Mouse (Mus musculus): ENCODE data around the gene Trmt5. TPM values are rescaled to one million over a fixed set of nuclear protein-coding genes. Genes with fewer than 3 reads are reported as not detected.

Trmt5 gene
- polyA plus RNA-seq, 1 experiment, result 2.3 TPM

DNA sequence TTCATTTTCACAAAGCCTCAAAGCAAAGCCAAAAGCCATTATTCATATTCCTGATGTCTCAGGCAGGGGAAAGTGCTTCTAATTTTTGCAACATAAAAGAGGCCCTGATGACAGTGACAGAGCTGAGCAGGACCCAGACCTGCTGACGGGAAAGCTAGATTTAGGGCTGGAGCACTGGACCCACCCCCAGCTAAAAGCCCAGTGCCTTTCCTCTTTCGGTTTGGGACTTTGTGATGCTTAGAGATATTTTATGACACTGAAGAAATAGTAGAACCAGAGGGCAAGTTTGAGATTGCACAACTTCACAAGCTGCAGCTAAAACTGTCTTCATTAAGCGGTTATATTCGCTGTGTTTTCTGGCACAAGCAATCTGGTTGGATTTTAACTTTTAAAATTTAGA lies 18.1 kb upstream of the Trmt5 start:
- no peak for DNase-seq (ENCODE audit: low read depth in 1 of 2, low spot score in 2 of 2)
- H3K27me3 ChIP-seq (ENCODE audit: control insufficient read depth, insufficient read depth, low read length), result no peaks in the 10 kb centered on the region
- 75% methylated on average over 4 of the region's 4 CpGs for WGBS
- H3K4me1 ChIP-seq (ENCODE audit: control insufficient read depth, insufficient read depth, insufficient read length), result no peaks in the 10 kb centered on the region
- H3K4me3 ChIP-seq (ENCODE audit: extremely low read depth, insufficient read depth, insufficient read length), result no peak overlapping the region
- H3K36me3 ChIP-seq (ENCODE audit: control insufficient read depth, insufficient read depth, low read length), result no peaks in the 10 kb centered on the region
- H3K27ac ChIP-seq (ENCODE audit: insufficient read depth, low read length), result no peak overlapping the region
- no peak for TF ChIP-seq CTCF (IDR thresholded peaks at IDR 0.05; ENCODE audit: extremely low read depth, insufficient read depth, insufficient read length, insufficient replicate concordance)
- TF ChIP-seq POLR2A (IDR thresholded peaks at IDR 0.05; ENCODE audit: low read depth, low read length), result no peak

DNA sequence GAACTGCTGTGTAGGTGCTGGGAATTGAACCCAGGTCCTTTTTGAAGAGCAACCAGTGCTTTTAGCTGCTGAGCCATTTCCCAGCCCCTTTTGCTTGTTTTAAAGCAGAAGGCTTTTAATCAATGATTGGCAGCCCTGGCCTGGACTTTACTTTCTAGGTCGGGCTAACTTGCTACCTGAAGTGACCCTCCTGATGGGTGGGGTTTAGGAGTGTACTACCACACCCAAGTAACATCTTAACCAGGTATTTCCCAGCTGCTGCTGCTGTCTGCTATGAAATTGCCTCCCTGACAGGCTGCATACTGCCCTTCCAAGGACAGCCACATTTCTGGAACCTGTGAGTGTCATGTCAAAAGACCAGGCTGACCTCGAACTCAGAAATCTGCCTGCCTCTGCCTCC lies 14.0 kb upstream of the Trmt5 start:
- WGBS, result 88% methylated on average over 2 of the region's 2 CpGs
- H3K4me3 ChIP-seq (ENCODE audit: extremely low read depth, insufficient read depth, insufficient read length), result no peak overlapping the region
- DNase-seq (ENCODE audit: low read depth in 1 of 2, low spot score in 2 of 2), result no peak
- no peak overlapping the region for H3K27ac ChIP-seq (ENCODE audit: insufficient read depth, low read length)
- TF ChIP-seq POLR2A (IDR thresholded peaks at IDR 0.05; ENCODE audit: low read depth, low read length) (no peak), CTCF (IDR thresholded peaks at IDR 0.05; ENCODE audit: extremely low read depth, insufficient read depth, insufficient read length, insufficient replicate concordance) (no peak)
- no peaks in the 10 kb centered on the region for H3K36me3 ChIP-seq (ENCODE audit: control insufficient read depth, insufficient read depth, low read length)
- no peaks in the 10 kb centered on the region for H3K27me3 ChIP-seq (ENCODE audit: control insufficient read depth, insufficient read depth, low read length)
- H3K4me1 ChIP-seq (ENCODE audit: control insufficient read depth, insufficient read depth, insufficient read length), result no peaks in the 10 kb centered on the region

DNA sequence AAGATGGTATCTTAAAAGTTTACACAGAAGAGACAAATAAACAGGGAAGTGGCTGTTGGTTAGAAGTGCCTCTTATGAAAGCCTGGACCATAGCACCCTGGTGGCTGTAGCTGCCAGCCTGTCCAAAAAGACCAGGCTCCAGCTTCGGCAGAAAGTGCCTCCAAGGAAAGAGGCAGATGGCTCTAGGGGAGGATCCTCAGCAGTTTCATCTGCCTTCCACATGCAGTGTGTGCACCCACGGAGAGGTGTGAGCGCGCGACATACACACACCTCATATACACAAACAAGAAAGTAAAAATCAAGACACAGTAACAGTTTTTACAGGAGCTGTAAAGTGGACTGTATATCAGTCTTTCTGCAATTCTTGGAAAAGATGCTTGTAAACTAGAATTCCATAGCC lies 12.1 kb upstream of the Trmt5 start:
- no peaks in the 10 kb centered on the region for H3K4me1 ChIP-seq (ENCODE audit: control insufficient read depth, insufficient read depth, insufficient read length)
- no peak for TF ChIP-seq CTCF (IDR thresholded peaks at IDR 0.05; ENCODE audit: extremely low read depth, insufficient read depth, insufficient read length, insufficient replicate concordance)
- no peak for TF ChIP-seq POLR2A (IDR thresholded peaks at IDR 0.05; ENCODE audit: low read depth, low read length)
- DNase-seq (ENCODE audit: low read depth in 1 of 2, low spot score in 2 of 2), result no peak
- no peaks in the 10 kb centered on the region for H3K27me3 ChIP-seq (ENCODE audit: control insufficient read depth, insufficient read depth, low read length)
- no peak overlapping the region for H3K27ac ChIP-seq (ENCODE audit: insufficient read depth, low read length)
- WGBS, result 94% methylated on average over 5 of the region's 5 CpGs
- H3K36me3 ChIP-seq (ENCODE audit: control insufficient read depth, insufficient read depth, low read length), result peaks cover under 1% of the 10 kb centered on the region; the same call in 1 of the 2 replicates
- H3K4me3 ChIP-seq (ENCODE audit: extremely low read depth, insufficient read depth, insufficient read length), result no peak overlapping the region

DNA sequence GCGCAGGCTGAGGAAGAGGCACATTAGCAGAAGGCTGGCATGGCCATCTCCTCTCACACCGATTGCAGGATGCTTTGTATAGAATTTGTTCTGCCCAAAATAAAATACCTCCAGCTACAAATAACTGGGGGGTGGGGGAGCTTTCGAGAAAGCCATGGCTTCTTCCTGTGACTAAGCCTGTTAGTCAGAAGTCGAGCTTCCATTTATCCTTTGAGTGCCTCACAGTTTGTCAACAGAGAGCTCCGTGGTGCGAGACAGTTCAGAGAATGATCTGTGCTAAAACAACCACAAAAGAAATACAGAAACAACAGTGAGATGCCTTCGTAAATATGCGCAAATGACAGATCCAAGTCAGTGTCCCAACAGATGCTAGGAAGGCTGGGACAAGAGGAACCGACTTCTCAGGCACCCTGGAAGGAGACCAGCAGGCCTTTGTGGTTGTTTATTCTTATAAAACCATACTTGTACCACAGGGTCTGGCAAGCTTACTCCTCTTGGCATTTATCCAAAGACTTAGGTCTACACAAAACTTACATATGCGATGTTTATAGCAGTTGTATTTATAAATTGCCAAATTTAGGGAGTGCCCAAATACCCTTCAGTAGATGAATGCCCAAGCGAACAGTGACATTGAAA lies 9.1 kb upstream of the Trmt5 start:
- WGBS, result 90% methylated on average over 11 of the region's 11 CpGs
- H3K36me3 ChIP-seq (ENCODE audit: control insufficient read depth, insufficient read depth, low read length), result peaks cover 6% of the 10 kb centered on the region; the same call in 1 of the 2 replicates
- DNase-seq (ENCODE audit: low read depth in 1 of 2, low spot score in 2 of 2), result no peak
- H3K4me3 ChIP-seq (ENCODE audit: extremely low read depth, insufficient read depth, insufficient read length), result no peak overlapping the region
- TF ChIP-seq POLR2A (IDR thresholded peaks at IDR 0.05; ENCODE audit: low read depth, low read length) (no peak), CTCF (IDR thresholded peaks at IDR 0.05; ENCODE audit: extremely low read depth, insufficient read depth, insufficient read length, insufficient replicate concordance) (no peak)
- no peaks in the 10 kb centered on the region for H3K4me1 ChIP-seq (ENCODE audit: control insufficient read depth, insufficient read depth, insufficient read length)
- H3K27ac ChIP-seq (ENCODE audit: insufficient read depth, low read length), result no peak overlapping the region
- H3K27me3 ChIP-seq (ENCODE audit: control insufficient read depth, insufficient read depth, low read length), result no peaks in the 10 kb centered on the region

DNA sequence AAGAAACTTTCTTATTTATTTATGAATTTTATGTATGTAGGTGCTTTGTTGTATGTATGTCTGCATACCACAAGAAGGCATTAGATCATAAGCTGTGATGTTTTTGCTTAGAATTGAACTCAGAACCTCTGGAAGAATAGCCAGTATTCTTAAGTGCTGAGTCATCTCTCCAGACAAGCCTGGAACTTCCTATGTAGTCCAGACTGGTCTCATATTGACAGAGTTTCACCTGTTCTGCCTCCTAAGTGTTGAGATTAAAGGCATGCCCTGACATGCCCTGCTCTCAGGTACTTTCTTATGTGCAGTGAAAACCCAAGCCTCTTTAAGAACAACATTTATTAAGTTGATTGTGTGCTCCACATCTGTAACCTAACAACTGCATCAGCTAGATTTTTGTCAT lies 8.4 kb upstream of the Trmt5 start:
- Histone ChIP-seq H3K27me3 (ENCODE audit: control insufficient read depth, insufficient read depth, low read length) (no peaks in the 10 kb centered on the region), H3K36me3 (ENCODE audit: control insufficient read depth, insufficient read depth, low read length) (peaks cover 6% of the 10 kb centered on the region; the same call in 1 of the 2 replicates), H3K4me3 (ENCODE audit: extremely low read depth, insufficient read depth, insufficient read length) (no peak overlapping the region), H3K4me1 (ENCODE audit: control insufficient read depth, insufficient read depth, insufficient read length) (no peaks in the 10 kb centered on the region), H3K27ac (ENCODE audit: insufficient read depth, low read length) (no peak overlapping the region)
- no peak for DNase-seq (ENCODE audit: low read depth in 1 of 2, low spot score in 2 of 2)
- TF ChIP-seq POLR2A (IDR thresholded peaks at IDR 0.05; ENCODE audit: low read depth, low read length), result no peak
- no peak for TF ChIP-seq CTCF (IDR thresholded peaks at IDR 0.05; ENCODE audit: extremely low read depth, insufficient read depth, insufficient read length, insufficient replicate concordance)

DNA sequence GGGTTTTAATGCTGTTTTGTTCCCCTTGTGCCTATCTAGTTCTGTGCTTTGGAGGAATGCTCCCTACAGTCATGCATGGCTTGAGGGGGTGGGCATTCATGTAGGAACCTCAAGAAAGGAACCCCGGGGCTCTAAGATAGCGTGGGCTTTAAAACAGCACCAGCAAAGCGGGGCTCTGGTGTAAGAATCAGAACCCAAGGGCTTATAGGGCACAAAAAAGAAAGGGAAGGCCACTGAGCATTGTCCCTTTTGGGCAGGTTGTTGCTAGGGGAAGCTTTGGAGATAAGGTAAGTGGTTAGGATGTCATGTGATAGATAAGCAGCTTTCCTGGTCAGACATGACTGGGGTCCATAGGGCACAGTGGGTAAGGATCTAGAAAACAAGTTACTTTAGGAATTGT lies 2.1 kb upstream of the Trmt5 start:
- Histone ChIP-seq H3K27ac (ENCODE audit: insufficient read depth, low read length) (no peak overlapping the region), H3K4me1 (ENCODE audit: control insufficient read depth, insufficient read depth, insufficient read length) (no peaks in the 10 kb centered on the region), H3K27me3 (ENCODE audit: control insufficient read depth, insufficient read depth, low read length) (no peaks in the 10 kb centered on the region), H3K4me3 (ENCODE audit: extremely low read depth, insufficient read depth, insufficient read length) (no peak overlapping the region), H3K36me3 (ENCODE audit: control insufficient read depth, insufficient read depth, low read length) (peaks cover 6% of the 10 kb centered on the region; the same call in 1 of the 2 replicates)
- 86% methylated on average over 3 of the region's 3 CpGs for WGBS
- no peak for DNase-seq (ENCODE audit: low read depth in 1 of 2, low spot score in 2 of 2)
- no peak for TF ChIP-seq POLR2A (IDR thresholded peaks at IDR 0.05; ENCODE audit: low read depth, low read length)
- no peak for TF ChIP-seq CTCF (IDR thresholded peaks at IDR 0.05; ENCODE audit: extremely low read depth, insufficient read depth, insufficient read length, insufficient replicate concordance)

DNA sequence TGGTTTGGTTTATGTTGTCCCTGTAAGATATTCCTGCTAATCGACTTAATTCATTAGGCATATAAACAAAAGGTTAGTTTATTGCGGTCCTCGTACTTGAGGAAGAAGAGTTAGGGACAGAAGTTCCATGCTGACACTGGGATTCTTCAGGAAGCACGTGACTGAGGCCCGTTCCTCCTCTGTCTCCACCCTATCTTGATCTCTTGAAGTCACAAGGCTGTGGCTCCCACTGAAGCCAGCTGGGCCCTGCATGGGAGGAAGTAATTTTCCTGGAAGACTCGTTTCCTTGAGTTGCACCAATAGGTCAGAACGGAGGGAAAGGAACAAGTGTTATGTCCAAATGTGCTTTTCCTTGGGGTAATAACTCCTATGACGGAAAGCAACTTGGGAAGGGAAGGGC lies 1.1 kb upstream of the Trmt5 start:
- no peak for TF ChIP-seq POLR2A (IDR thresholded peaks at IDR 0.05; ENCODE audit: low read depth, low read length)
- no peak for TF ChIP-seq CTCF (IDR thresholded peaks at IDR 0.05; ENCODE audit: extremely low read depth, insufficient read depth, insufficient read length, insufficient replicate concordance)
- H3K4me3 ChIP-seq (ENCODE audit: extremely low read depth, insufficient read depth, insufficient read length), result no peak overlapping the region
- WGBS, result 74% methylated on average over 8 of the region's 8 CpGs
- H3K36me3 ChIP-seq (ENCODE audit: control insufficient read depth, insufficient read depth, low read length), result peaks cover 5% of the 10 kb centered on the region; the same call in 1 of the 2 replicates
- DNase-seq (ENCODE audit: low read depth in 1 of 2, low spot score in 2 of 2), result no peak
- no peak overlapping the region for H3K27ac ChIP-seq (ENCODE audit: insufficient read depth, low read length)
- no peaks in the 10 kb centered on the region for H3K27me3 ChIP-seq (ENCODE audit: control insufficient read depth, insufficient read depth, low read length)
- H3K4me1 ChIP-seq (ENCODE audit: control insufficient read depth, insufficient read depth, insufficient read length), result no peaks in the 10 kb centered on the region

Measured in spleen, adult 2 months (tissue).